Mouse (Mus musculus): ENCODE data around the gene Calcoco1. TPM values are rescaled to one million over a fixed set of nuclear protein-coding genes. Genes with fewer than 3 reads are reported as not detected.
"Not testable (repeated sequence)": the region's sequence is repeated elsewhere in the genome, so short reads cannot be mapped to it uniquely, and the experiment has no call there.

Gene Calcoco1
- polyA plus RNA-seq, 1 experiment from 2014 or later, result 58.2 TPM

GRCm38 (mm10) chr15:102692321-102692804 is 29.6 kb downstream of the Calcoco1 start:
- WGBS (ENCODE audit: missing documents), result 5% methylated on average over 25 of the region's 26 CpGs
- no peaks in the 10 kb centered on the region for H3K79me2 ChIP-seq (ENCODE audit: inconsistent target)
- no peaks in the 10 kb centered on the region for H3K36me3 ChIP-seq (ENCODE audit: inconsistent target)
- no peak overlapping the region for H3K27ac ChIP-seq
- H3K4me3 ChIP-seq (ENCODE audit: inconsistent target), result peak overlapping the region; percentile 10; the same call in 1 of the 2 replicates

- no peak overlapping the region for H3K4me3 ChIP-seq (ENCODE audit: inconsistent target)
- no peak overlapping the region for H3K27ac ChIP-seq
- 34% methylated on average over 4 of the region's 4 CpGs for WGBS (ENCODE audit: missing documents)
- no peaks in the 10 kb centered on the region for H3K79me2 ChIP-seq (ENCODE audit: inconsistent target)
- no peaks in the 10 kb centered on the region for H3K36me3 ChIP-seq (ENCODE audit: inconsistent target)
Measured at GRCm38 (mm10) chr15:102685791-102686190, 36.2 kb downstream of the Calcoco1 start.

DNA sequence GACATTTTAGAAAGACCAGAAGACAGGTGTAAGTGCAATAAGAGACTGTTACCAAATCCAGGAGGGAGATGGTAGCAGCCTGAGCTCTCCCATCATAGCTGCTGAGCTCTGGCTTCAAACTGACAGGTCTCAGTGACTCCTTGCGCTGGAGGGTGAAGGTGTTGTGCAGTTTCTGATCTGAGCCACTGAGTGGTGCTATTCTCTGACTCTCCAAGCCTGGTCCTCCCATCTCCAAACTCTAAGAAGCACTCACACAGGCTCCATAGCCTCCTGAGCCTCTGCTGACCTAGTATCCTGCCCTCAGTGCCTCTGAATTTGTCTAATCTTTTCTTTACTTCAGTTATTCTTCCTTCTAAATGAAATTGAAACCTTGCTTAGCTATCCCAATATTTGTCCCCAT is 38.3 kb downstream of the Calcoco1 start:
- Histone ChIP-seq H3K4me3 (ENCODE audit: inconsistent target) (no peak overlapping the region), H3K36me3 (ENCODE audit: inconsistent target) (no peaks in the 10 kb centered on the region), H3K27ac (no peak overlapping the region), H3K79me2 (ENCODE audit: inconsistent target) (no peaks in the 10 kb centered on the region)
- WGBS (ENCODE audit: missing documents), result 20% methylated on average over 1 of the region's 1 CpGs

DNA sequence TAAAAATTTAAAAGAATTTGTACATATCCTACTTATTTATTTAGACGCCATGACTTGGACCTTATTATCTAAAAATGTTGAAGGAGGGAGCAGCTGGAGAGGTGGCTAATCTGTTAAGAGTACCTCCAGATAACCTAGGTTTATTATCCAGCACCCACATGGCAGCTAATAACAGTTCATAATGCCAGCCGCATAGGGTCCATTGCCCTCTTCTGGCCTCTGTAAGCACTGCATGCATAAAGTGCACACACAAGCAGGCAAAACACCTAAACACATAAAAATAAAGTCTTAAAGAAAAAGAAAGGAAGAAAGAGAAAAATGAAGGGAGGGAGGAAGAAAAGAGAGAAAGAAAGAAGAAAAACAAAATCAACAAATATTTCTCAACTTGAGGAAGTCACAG is 45.6 kb downstream of the Calcoco1 start:
- Histone ChIP-seq H3K36me3 (ENCODE audit: inconsistent target) (no peaks in the 10 kb centered on the region), H3K4me3 (ENCODE audit: inconsistent target) (no peak overlapping the region), H3K27ac (no peak overlapping the region), H3K79me2 (ENCODE audit: inconsistent target) (no peaks in the 10 kb centered on the region)
- 100% methylated on average over 2 of the region's 2 CpGs for WGBS (ENCODE audit: missing documents)

DNA sequence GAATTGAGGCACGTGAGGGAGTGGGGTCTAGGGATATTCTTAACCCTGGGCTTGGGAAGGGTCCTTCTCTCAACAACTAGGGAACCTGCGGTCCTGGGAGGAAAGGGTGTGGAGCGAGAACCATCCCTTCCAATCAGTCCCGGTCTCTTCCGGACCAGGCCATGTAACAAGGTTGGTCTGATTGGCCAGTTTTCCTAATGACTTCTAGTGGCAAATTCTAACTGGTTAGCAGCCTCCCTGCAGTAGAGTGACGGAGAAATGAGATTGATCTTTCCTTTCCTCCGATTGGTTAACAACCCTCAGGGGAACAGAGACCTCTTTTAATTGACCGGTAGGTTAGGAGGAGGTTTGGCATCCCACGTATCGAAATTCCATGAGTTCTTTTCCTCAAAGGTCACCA is 48.4 kb downstream of the Calcoco1 start:
- Histone ChIP-seq H3K79me2 (ENCODE audit: inconsistent target) (peaks cover 21% of the 10 kb centered on the region), H3K4me3 (ENCODE audit: inconsistent target) (no peak overlapping the region), H3K36me3 (ENCODE audit: inconsistent target) (no peaks in the 10 kb centered on the region), H3K27ac (no peak overlapping the region)
- WGBS (ENCODE audit: missing documents), result 56% methylated on average over 10 of the region's 10 CpGs

- no peaks in the 10 kb centered on the region for H3K36me3 ChIP-seq (ENCODE audit: inconsistent target)
- peak within 1 kb of the TSS; percentile 26 for H3K4me3 ChIP-seq (ENCODE audit: inconsistent target)
- peak within 1 kb of the TSS; percentile 40 for H3K27ac ChIP-seq
- 30% methylated on average over 28 of the region's 37 CpGs for WGBS (ENCODE audit: missing documents)
- peaks cover 32% of the 10 kb centered on the region for H3K79me2 ChIP-seq (ENCODE audit: inconsistent target)
Measured at GRCm38 (mm10) chr15:102672215-102673071, 49.5 kb downstream of the Calcoco1 start, which contains the start of gene Atp5g2. TSS of gene Atp5g2 (minus strand) at chr15:102672352.

- 9% methylated on average over 33 of the region's 34 CpGs for WGBS (ENCODE audit: missing documents)
Measured at GRCm38 (mm10) chr15:102671721-102672214, 50.2 kb downstream of the Calcoco1 start.

GRCm38 (mm10) chr15:102670767-102671575 is 51.0 kb downstream of the Calcoco1 start:
- peaks cover 13% of the 10 kb centered on the region; the same call in 1 of the 2 replicates for H3K36me3 ChIP-seq (ENCODE audit: inconsistent target)
- peak overlapping the region; percentile 83 for H3K4me3 ChIP-seq (ENCODE audit: inconsistent target)
- WGBS (ENCODE audit: missing documents), result 1% methylated on average over 50 of the region's 53 CpGs
- H3K27ac ChIP-seq, result peak overlapping the region; percentile 71
- peaks cover 33% of the 10 kb centered on the region for H3K79me2 ChIP-seq (ENCODE audit: inconsistent target)

More at GRCm38 (mm10) chr15:102671721-102672214, 50.2 kb downstream of the Calcoco1 start:
- Histone ChIP-seq H3K27ac (peak overlapping the region; percentile 40), H3K36me3 (ENCODE audit: inconsistent target) (peaks cover 5% of the 10 kb centered on the region; the same call in 1 of the 2 replicates), H3K4me3 (ENCODE audit: inconsistent target) (peak overlapping the region; percentile 26), H3K79me2 (ENCODE audit: inconsistent target) (peaks cover 33% of the 10 kb centered on the region)

GRCm38 (mm10) chr15:102670281-102670680 is 51.7 kb downstream of the Calcoco1 start:
- Histone ChIP-seq H3K36me3 (ENCODE audit: inconsistent target) (peaks cover 15% of the 10 kb centered on the region; the same call in 1 of the 2 replicates), H3K4me3 (ENCODE audit: inconsistent target) (peak overlapping the region; percentile 83), H3K27ac (peak overlapping the region; percentile 71), H3K79me2 (ENCODE audit: inconsistent target) (peaks cover 33% of the 10 kb centered on the region)
- 7% methylated on average over 6 of the region's 6 CpGs for WGBS (ENCODE audit: missing documents)

GRCm38 (mm10) chr15:102669571-102669970 is 52.4 kb downstream of the Calcoco1 start:
- H3K79me2 ChIP-seq (ENCODE audit: inconsistent target), result peaks cover 33% of the 10 kb centered on the region
- H3K36me3 ChIP-seq (ENCODE audit: inconsistent target), result peaks cover 19% of the 10 kb centered on the region; the same call in 1 of the 2 replicates
- no peak overlapping the region for H3K27ac ChIP-seq
- peak overlapping the region; percentile 83 for H3K4me3 ChIP-seq (ENCODE audit: inconsistent target)
- 89% methylated on average over 8 of the region's 8 CpGs for WGBS (ENCODE audit: missing documents)

DNA sequence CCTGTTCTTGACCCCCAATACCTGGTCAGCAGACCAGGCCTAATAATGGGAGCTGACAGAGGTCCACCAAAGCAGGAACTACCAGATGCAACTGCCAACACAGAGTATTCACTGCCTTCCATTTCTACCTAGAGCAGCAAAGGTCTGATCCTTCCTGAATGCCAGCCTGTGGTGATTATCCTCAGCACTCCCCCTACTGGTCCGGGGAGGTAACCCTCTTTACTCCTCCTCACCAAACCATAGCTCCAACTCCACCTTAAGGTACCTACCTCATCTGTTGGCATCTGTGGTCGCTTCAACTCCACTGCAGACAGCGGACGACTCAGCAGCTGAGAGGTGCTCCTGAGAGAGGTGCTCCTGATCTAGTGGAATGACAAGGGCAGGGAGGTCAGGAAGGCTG is 56.5 kb downstream of the Calcoco1 start:
- Histone ChIP-seq H3K27ac (no peak overlapping the region), H3K4me3 (ENCODE audit: inconsistent target) (no peak overlapping the region), H3K79me2 (ENCODE audit: inconsistent target) (peaks cover 31% of the 10 kb centered on the region), H3K36me3 (ENCODE audit: inconsistent target) (peaks cover 43% of the 10 kb centered on the region)
- 44% methylated on average over 4 of the region's 4 CpGs for WGBS (ENCODE audit: missing documents)

DNA sequence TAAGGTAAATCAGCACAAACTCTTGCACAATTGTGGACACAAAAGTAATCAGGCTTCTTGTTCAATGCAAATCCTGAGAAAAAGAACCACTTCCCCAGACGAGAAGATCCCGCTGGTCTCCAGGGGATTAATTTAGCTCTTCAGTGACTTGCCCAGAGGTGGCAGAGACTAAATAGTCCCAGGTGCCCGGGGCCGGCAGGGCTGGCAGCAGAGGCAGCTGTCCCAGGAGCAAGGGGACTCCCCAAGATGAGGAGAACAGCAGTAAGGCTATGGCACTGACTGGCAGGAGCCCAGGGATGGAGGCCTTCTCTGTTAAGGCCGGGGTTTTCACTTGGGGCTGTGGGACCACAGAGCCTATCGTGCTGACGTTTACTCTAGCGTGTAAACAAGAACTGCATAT is 58.2 kb downstream of the Calcoco1 start:
- Histone ChIP-seq H3K36me3 (ENCODE audit: inconsistent target) (peaks cover 43% of the 10 kb centered on the region), H3K4me3 (ENCODE audit: inconsistent target) (no peak overlapping the region), H3K27ac (no peak overlapping the region), H3K79me2 (ENCODE audit: inconsistent target) (peaks cover 14% of the 10 kb centered on the region)
- WGBS (ENCODE audit: missing documents), result 86% methylated on average over 8 of the region's 8 CpGs

GRCm38 (mm10) chr15:102662601-102663000 is 59.4 kb downstream of the Calcoco1 start:
- H3K79me2 ChIP-seq (ENCODE audit: inconsistent target); H3K4me3 ChIP-seq (ENCODE audit: inconsistent target); H3K27ac ChIP-seq: not testable (repeated sequence)
- peaks cover 43% of the 10 kb centered on the region for H3K36me3 ChIP-seq (ENCODE audit: inconsistent target)
- no CpG with 5 or more reads among the region's 2 CpGs for WGBS (ENCODE audit: missing documents)

GRCm38 (mm10) chr15:102657926-102658381 is 64.0 kb downstream of the Calcoco1 start:
- Histone ChIP-seq H3K79me2 (ENCODE audit: inconsistent target) (no peaks in the 10 kb centered on the region), H3K27ac (no peak overlapping the region), H3K36me3 (ENCODE audit: inconsistent target) (peaks cover 7% of the 10 kb centered on the region; the same call in 1 of the 2 replicates), H3K4me3 (ENCODE audit: inconsistent target) (no peak overlapping the region)
- WGBS (ENCODE audit: missing documents), result 92% methylated on average over 3 of the region's 3 CpGs

All from macrophage (primary cell).